Mouse (Mus musculus): Measurements from ENCODE around the gene Ncoa3. TPM values are rescaled to one million over a fixed set of nuclear protein-coding genes. Genes with fewer than 3 reads are reported as not detected.

Ncoa3 gene
- polyA plus RNA-seq, 1 experiment from 2014 or later, result 15.2 TPM

DNA sequence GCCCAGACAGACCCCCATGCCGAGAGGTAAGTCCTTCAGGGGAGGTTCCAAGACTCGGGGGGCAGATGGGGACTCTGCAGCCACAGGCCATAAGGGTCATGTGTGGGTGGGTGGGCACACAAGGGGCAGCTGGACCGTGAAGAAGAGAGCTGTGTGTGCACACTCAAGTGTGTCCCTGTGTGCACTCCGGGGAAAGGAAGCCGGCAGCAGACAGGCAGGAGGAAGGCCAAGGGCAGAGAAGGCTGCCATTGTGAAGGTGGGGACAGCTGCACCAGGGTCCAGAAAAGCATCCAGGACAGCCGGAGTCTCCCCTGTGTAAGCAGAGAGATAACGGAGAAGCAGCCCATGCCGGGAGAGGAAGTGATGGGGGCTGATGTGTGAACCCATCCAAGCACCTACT lies 118.3 kb downstream of the Ncoa3 start:
- H3K9ac ChIP-seq (ENCODE audit: low read depth, low read length), result no peak overlapping the region
- H3K4me2 ChIP-seq, result no peak overlapping the region
- H3K9me3 ChIP-seq (ENCODE audit: control insufficient read depth, low read length), result no peaks in the 10 kb centered on the region
- DNase-seq (ENCODE audit: low spot score) (no peak), ATAC-seq (replicated peaks; ENCODE audit: low FRiP score) (no peak)
- H3K27ac ChIP-seq (ENCODE audit: low read depth, low read length), result no peak overlapping the region
- WGBS, result 64% methylated on average over 8 of the region's 8 CpGs
- no peaks in the 10 kb centered on the region for H3K36me3 ChIP-seq (ENCODE audit: control insufficient read depth, insufficient read depth, low read length)
- no peaks in the 10 kb centered on the region for H3K4me1 ChIP-seq (replicated peaks; ENCODE audit: control insufficient read depth, insufficient read depth, low read length)
- H3K27me3 ChIP-seq (replicated peaks; ENCODE audit: control insufficient read depth, insufficient read depth, low read length), result no peaks in the 10 kb centered on the region
- H3K4me3 ChIP-seq (ENCODE audit: low read depth, low read length), result no peak overlapping the region

DNA sequence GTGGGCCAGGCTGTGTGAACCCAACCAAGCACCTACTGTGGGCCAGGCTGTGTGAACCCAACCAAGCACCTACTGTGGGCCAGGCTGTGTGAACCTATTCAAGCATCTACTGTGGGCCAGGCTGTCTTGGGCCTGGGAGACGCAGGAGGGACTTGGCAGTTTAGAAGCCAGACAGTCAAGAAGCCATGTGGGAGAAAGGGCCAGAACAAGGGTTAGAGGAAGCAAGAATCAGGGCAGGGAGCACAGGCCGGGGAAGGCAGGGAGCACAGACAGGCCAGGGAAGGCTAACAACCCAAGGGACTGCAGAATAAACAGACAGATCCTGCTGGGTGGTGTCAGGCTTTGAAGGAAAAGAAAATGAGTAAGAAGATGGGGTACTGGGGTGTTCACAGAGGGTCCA lies 118.8 kb downstream of the Ncoa3 start:
- Histone ChIP-seq H3K4me1 (replicated peaks; ENCODE audit: control insufficient read depth, insufficient read depth, low read length) (no peaks in the 10 kb centered on the region), H3K27me3 (replicated peaks; ENCODE audit: control insufficient read depth, insufficient read depth, low read length) (no peaks in the 10 kb centered on the region), H3K36me3 (ENCODE audit: control insufficient read depth, insufficient read depth, low read length) (no peaks in the 10 kb centered on the region; the same call in 1 of the 2 replicates), H3K4me2 (no peak overlapping the region), H3K9me3 (ENCODE audit: control insufficient read depth, low read length) (no peaks in the 10 kb centered on the region), H3K27ac (ENCODE audit: low read depth, low read length) (no peak overlapping the region), H3K9ac (ENCODE audit: low read depth, low read length) (no peak overlapping the region), H3K4me3 (ENCODE audit: low read depth, low read length) (no peak overlapping the region)
- ATAC-seq (replicated peaks; ENCODE audit: low FRiP score) (no peak), DNase-seq (ENCODE audit: low spot score) (no peak)
- 71% methylated on average over 2 of the region's 2 CpGs for WGBS

DNA sequence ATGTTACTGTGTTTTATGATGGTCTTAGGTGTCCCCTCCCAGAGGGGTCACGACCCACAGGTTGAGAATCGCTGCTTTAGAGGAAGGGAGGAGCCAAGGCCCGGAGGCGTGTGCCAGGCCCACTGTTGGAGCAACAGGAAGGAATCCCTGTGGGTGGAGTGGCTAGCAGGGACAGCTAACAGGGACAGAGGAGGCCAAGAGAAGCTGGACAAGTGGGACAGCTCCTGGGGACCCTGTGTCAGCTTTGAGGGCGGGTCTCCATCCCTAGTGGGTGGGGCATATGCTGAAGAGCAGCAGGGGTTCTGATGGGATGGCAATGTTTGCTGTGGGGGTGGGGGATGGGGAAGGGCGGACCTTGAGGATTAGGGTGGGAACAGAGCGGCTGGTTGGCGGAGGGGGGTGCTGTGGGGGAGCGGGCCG lies 119.4 kb downstream of the Ncoa3 start:
- WGBS, result 57% methylated on average over 10 of the region's 10 CpGs
- Histone ChIP-seq H3K4me2 (no peak overlapping the region), H3K4me3 (ENCODE audit: low read depth, low read length) (no peak overlapping the region), H3K4me1 (replicated peaks; ENCODE audit: control insufficient read depth, insufficient read depth, low read length) (no peaks in the 10 kb centered on the region), H3K36me3 (ENCODE audit: control insufficient read depth, insufficient read depth, low read length) (peaks cover 3% of the 10 kb centered on the region; the same call in 1 of the 2 replicates), H3K9me3 (ENCODE audit: control insufficient read depth, low read length) (no peaks in the 10 kb centered on the region), H3K27ac (ENCODE audit: low read depth, low read length) (no peak overlapping the region), H3K9ac (ENCODE audit: low read depth, low read length) (no peak overlapping the region), H3K27me3 (replicated peaks; ENCODE audit: control insufficient read depth, insufficient read depth, low read length) (no peaks in the 10 kb centered on the region)
- no peak for ATAC-seq (replicated peaks; ENCODE audit: low FRiP score)
- no peak for DNase-seq (ENCODE audit: low spot score)

DNA sequence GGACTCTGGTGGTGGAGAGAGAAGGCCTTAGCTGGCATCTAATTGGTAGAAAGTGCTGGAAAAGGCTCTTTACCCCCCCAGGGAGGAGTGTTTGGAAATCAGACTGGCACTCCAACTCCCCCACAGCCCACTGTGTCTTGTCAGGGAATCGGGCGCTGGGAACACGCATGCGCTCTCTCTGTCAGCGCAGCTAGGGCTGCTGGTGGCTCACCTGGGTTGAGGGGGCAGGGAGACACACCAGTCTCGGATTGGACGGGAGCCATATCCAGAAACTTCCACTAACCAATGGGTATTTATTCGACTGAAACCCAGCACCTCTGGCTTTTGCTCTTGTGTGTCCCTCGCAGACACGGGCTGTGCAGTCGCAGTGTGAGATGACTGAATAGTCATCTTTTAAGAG lies 120.5 kb downstream of the Ncoa3 start:
- no peak overlapping the region for H3K4me2 ChIP-seq
- DNase-seq (ENCODE audit: low spot score) (no peak), ATAC-seq (replicated peaks; ENCODE audit: low FRiP score) (no peak)
- H3K4me3 ChIP-seq (ENCODE audit: low read depth, low read length), result no peak overlapping the region
- H3K27me3 ChIP-seq (replicated peaks; ENCODE audit: control insufficient read depth, insufficient read depth, low read length), result no peaks in the 10 kb centered on the region
- H3K27ac ChIP-seq (ENCODE audit: low read depth, low read length), result no peak overlapping the region
- no peaks in the 10 kb centered on the region for H3K4me1 ChIP-seq (replicated peaks; ENCODE audit: control insufficient read depth, insufficient read depth, low read length)
- no peak overlapping the region for H3K9ac ChIP-seq (ENCODE audit: low read depth, low read length)
- 88% methylated on average over 11 of the region's 11 CpGs for WGBS
- H3K9me3 ChIP-seq (ENCODE audit: control insufficient read depth, low read length), result no peaks in the 10 kb centered on the region
- peaks cover 3% of the 10 kb centered on the region; the same call in 1 of the 2 replicates for H3K36me3 ChIP-seq (ENCODE audit: control insufficient read depth, insufficient read depth, low read length)

DNA sequence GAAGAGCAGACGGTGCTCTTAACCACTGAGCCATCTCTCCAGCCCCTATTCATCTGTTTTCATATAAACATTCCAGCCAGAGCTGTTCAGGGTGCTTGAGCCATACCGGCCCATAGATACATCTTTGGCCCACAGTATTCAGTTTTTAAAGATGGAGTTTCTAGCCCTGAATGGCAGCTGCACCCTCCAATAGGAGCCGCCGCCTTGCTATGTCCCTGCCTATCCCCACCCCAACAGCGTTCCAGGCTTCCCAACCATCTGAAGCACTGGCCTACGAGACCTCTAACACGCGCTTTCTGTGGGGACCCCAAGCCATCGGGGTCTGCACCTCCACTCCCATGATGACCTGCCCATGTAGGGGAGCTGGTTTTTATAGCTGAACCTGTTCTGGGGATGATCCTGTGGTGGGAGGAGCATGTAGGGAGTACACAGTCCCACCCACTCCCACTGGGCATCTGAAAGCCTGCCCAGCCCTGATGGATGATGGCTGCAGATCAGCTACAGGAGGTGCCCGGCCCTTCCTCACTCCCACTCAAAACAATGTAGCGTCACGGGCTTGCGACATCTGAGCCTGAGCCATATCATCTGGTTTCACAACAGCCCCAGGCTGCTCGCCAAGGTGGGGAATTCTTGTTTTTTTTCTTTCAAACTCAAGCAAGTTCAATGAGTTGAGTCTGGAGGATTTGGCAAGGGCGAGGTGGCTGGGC lies 123.3 kb downstream of the Ncoa3 start:
- no peak overlapping the region for H3K27ac ChIP-seq (ENCODE audit: low read depth, low read length)
- H3K9ac ChIP-seq (ENCODE audit: low read depth, low read length), result no peak overlapping the region
- no peaks in the 10 kb centered on the region for H3K27me3 ChIP-seq (replicated peaks; ENCODE audit: control insufficient read depth, insufficient read depth, low read length)
- no peaks in the 10 kb centered on the region for H3K9me3 ChIP-seq (ENCODE audit: control insufficient read depth, low read length)
- DNase-seq (ENCODE audit: low spot score) (no peak), ATAC-seq (replicated peaks; ENCODE audit: low FRiP score) (no peak)
- H3K36me3 ChIP-seq (ENCODE audit: control insufficient read depth, insufficient read depth, low read length), result peaks cover 3% of the 10 kb centered on the region; the same call in 1 of the 2 replicates
- H3K4me3 ChIP-seq (ENCODE audit: low read depth, low read length), result no peak overlapping the region
- 83% methylated on average over 15 of the region's 15 CpGs for WGBS
- H3K4me1 ChIP-seq (replicated peaks; ENCODE audit: control insufficient read depth, insufficient read depth, low read length), result no peaks in the 10 kb centered on the region
- no peak overlapping the region for H3K4me2 ChIP-seq

DNA sequence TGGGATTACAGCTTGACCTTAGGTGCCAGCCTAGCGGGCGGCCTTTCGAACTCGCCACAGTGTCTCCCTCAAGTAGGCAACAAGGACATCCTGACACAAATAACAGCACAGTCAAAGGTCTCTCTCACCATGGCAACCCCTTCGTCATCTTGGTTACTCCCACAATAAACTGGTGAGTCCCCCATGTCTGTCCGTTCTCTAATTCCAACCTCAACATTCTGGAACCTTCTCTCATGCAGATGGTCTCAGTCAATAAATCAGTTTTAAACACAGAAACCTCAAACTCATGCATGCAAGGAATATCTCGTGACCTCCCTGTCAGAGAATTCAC lies 123.8 kb downstream of the Ncoa3 start:
- Histone ChIP-seq H3K27me3 (replicated peaks; ENCODE audit: control insufficient read depth, insufficient read depth, low read length) (no peaks in the 10 kb centered on the region), H3K9me3 (ENCODE audit: control insufficient read depth, low read length) (no peaks in the 10 kb centered on the region), H3K4me3 (ENCODE audit: low read depth, low read length) (no peak overlapping the region), H3K36me3 (ENCODE audit: control insufficient read depth, insufficient read depth, low read length) (peaks cover 3% of the 10 kb centered on the region; the same call in 1 of the 2 replicates), H3K27ac (ENCODE audit: low read depth, low read length) (no peak overlapping the region), H3K9ac (ENCODE audit: low read depth, low read length) (no peak overlapping the region), H3K4me1 (replicated peaks; ENCODE audit: control insufficient read depth, insufficient read depth, low read length) (no peaks in the 10 kb centered on the region), H3K4me2 (no peak overlapping the region)
- DNase-seq (ENCODE audit: low spot score) (no peak), ATAC-seq (replicated peaks; ENCODE audit: low FRiP score) (no peak)
- 90% methylated on average over 7 of the region's 7 CpGs for WGBS

DNA sequence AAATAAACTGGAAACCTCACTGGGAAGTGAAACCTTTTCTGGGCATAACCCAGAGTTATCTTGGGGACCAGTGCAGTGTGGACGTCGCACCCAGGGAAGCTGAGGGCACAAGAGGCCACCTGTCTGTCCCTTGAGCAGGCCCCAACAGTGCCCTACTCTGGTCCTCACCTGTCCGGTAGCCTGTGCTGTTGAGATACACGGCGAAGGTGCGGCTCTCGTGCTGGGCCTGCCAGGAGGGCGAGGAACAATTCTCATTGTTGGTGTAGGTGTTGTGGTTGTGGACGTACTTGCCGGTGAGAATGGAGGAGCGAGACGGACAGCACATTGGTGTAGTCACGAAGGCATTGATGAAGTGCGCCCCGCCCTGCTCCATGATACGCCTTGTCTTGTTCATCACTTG lies 124.3 kb downstream of the Ncoa3 start:
- Histone ChIP-seq H3K27ac (ENCODE audit: low read depth, low read length) (no peak overlapping the region), H3K9ac (ENCODE audit: low read depth, low read length) (no peak overlapping the region), H3K4me1 (replicated peaks; ENCODE audit: control insufficient read depth, insufficient read depth, low read length) (no peaks in the 10 kb centered on the region), H3K36me3 (ENCODE audit: control insufficient read depth, insufficient read depth, low read length) (peaks cover 3% of the 10 kb centered on the region; the same call in 1 of the 2 replicates), H3K9me3 (ENCODE audit: control insufficient read depth, low read length) (no peaks in the 10 kb centered on the region), H3K4me2 (no peak overlapping the region), H3K27me3 (replicated peaks; ENCODE audit: control insufficient read depth, insufficient read depth, low read length) (no peaks in the 10 kb centered on the region), H3K4me3 (ENCODE audit: low read depth, low read length) (no peak overlapping the region)
- DNase-seq (ENCODE audit: low spot score) (no peak), ATAC-seq (replicated peaks; ENCODE audit: low FRiP score) (no peak)
- WGBS, result 91% methylated on average over 16 of the region's 16 CpGs

DNA sequence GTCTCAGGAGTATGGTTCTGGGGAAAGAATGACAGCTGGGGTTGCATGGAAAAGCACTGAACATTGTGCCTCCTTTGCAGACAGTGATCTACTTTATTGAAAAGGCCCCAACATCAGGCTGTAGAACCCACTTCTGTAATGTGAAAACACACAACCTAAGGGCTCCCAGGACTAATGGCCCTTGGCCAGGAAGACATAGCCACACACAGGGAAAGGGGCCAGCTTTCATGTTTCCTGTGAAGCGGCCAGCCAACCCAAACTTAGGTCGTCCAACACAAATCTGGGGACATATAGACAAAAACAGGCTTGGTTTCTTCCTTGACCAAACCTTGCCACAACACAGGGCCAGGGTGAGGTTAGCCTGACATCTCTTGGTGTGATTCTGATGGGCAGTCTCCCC lies 127.6 kb downstream of the Ncoa3 start:
- no peak for DNase-seq (ENCODE audit: low spot score)
- Histone ChIP-seq H3K4me2 (no peak overlapping the region), H3K9ac (ENCODE audit: low read depth, low read length) (no peak overlapping the region), H3K4me3 (ENCODE audit: low read depth, low read length) (no peak overlapping the region), H3K27ac (ENCODE audit: low read depth, low read length) (no peak overlapping the region), H3K36me3 (ENCODE audit: control insufficient read depth, insufficient read depth, low read length) (peaks cover 3% of the 10 kb centered on the region; the same call in 1 of the 2 replicates), H3K27me3 (replicated peaks; ENCODE audit: control insufficient read depth, insufficient read depth, low read length) (no peaks in the 10 kb centered on the region), H3K9me3 (ENCODE audit: control insufficient read depth, low read length) (no peaks in the 10 kb centered on the region), H3K4me1 (replicated peaks; ENCODE audit: control insufficient read depth, insufficient read depth, low read length) (no peaks in the 10 kb centered on the region)
- 73% methylated on average over 2 of the region's 2 CpGs for WGBS
- ATAC-seq (replicated peaks; ENCODE audit: low FRiP score), result no peak

DNA sequence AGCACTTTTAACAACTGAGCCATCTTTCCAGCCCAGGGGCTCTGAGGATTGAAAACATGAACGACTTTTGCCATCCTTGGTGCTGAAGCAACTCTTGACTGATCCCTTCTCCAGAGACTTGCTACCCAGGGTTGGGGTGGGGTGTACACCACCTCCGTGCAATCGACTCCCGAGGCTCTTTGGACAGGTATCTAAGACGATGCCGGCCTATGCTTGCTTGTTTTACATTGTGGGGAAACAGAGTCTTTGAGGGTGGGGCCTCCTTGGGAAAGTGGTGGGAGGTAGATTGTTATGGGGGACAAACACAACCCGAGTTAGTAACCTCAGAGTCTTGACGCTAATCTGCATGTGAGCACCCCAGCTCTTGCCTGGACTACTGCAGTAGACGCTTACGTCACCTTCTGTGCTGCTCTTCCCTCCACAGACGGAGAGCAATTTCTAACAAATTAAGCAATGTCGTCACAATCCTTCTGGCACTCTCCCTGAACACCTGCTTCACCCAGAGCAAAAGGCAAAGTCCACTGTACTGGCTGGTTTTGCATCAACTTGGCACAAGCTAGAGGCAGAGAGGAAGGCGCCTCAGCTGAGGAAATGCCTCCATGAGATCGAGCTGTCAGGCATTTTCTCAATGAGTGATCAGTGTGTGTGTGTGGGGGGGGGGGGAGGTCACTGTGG lies 129.4 kb downstream of the Ncoa3 start:
- Histone ChIP-seq H3K9me3 (ENCODE audit: control insufficient read depth, low read length) (no peaks in the 10 kb centered on the region), H3K4me1 (replicated peaks; ENCODE audit: control insufficient read depth, insufficient read depth, low read length) (no peaks in the 10 kb centered on the region), H3K4me2 (no peak overlapping the region), H3K27me3 (replicated peaks; ENCODE audit: control insufficient read depth, insufficient read depth, low read length) (no peaks in the 10 kb centered on the region), H3K4me3 (ENCODE audit: low read depth, low read length) (no peak overlapping the region), H3K36me3 (ENCODE audit: control insufficient read depth, insufficient read depth, low read length) (peaks cover under 1% of the 10 kb centered on the region; the same call in 1 of the 2 replicates), H3K9ac (ENCODE audit: low read depth, low read length) (no peak overlapping the region), H3K27ac (ENCODE audit: low read depth, low read length) (no peak overlapping the region)
- no peak for DNase-seq (ENCODE audit: low spot score)
- 77% methylated on average over 14 of the region's 14 CpGs for WGBS
- no peak for ATAC-seq (replicated peaks; ENCODE audit: low FRiP score)

Measured in liver, embryonic 11.5 days (tissue).